Mouse (Mus musculus) right cerebral cortex, adult 18-20 months (tissue): ENCODE results near the gene Gm36176.

Source experiments
- DNase-seq: peaks from one replicate; pipeline ENCODE4 v3.0.0; 2022; ENCODE audit warnings: mixed read lengths

Gm36176 gene

DNA sequence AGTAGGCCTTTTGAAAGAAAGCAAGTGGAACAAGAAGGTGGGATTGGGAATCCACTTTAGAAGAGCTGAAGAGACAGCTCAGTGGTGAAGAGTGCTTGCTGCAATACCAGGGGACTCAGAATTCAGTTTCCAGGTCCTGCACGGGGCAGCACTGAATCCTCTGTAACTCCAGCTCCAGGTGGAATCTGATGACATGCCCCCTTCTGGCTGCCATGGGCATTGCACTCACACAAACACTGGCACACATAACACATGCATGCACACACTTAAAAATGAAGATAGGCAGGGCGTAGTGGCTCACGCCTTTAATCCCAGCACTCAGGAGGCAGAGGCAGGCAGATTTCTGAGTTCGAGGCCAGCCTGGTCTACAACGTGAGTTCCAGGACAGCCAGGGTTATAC, 36.0 kb downstream of the Gm36176 start:
- no peak for DNase-seq

DNA sequence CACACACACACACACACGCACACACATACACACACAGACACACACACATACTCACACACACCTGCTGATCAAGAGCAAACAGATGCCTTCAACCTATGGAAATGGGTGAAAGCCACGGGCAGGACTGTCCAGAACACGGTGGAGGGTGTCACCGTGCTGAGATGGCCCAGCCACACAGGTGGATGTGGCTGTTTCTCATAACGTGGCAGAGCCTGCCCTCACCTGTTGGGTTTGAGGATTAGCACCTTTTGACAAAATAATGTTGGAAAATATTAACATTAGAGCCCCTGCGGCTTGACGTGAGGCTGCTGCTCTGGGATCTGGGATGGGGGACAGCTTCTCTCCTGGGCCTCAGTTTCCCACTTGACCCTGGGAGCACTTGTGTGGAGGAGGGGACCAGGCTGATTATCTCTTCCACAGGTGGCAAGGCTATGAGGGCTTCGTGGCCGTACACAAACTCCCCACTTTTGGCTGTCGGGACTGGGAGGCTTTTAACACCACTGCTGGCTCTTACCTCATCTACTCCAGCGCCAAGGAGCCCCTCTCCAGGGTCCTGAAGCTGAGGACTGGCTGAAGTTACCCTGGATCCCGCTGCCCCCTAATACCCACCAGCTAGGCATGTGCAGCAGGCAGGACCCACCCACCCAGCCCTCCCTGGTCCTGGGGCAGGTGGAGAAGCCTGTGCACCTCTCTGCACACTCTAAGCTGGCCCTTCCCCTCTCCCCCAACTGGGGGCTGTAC, 39.6 kb downstream of the Gm36176 start:
- no peak for DNase-seq

DNA sequence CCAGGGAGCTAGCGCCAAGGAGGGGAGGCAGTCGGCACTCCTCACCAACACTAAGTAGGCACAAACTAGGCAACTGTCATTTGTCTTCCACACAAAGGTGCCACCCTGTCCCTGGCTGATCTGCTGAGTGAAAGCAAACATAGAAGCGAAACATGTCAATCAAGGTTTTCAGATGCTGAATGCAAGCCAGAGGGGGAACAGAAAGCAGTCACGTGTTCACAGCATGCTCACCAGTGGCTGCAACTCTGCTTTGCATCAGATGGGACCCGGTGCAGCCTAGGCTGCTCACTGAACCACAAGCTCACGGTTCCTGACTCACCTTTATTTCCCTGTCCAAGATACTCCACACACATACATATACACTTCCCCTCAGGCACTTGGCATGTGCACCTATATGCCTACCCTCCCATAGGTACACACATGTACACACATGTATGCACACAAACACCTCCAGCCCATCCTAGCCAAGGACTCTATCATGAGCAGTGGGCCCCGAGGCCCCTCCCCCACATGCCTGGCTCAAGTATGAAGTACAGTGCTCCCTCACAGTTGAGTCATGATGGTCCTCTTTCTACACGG, 44.5 kb downstream of the Gm36176 start:
- no peak for DNase-seq

DNA sequence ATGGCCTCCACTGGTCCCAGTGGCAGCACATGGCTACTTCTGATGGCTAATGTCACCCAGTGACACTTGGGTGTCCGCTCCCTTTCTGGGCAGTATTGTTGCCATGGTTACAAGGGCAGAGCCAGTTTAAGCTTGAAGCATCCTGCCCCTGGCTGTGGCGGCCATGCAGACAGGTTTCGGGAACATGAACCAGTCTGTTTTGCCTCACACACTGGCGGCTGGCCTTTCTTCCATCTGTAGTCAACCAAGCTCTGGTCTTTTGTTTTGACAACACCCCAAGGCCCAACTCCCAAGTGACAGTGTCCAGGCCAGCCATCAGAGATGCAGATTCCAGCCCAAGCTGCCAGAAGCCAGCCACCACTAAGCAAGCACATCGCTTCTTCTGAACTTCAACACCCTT, 49.0 kb downstream of the Gm36176 start:
- no peak for DNase-seq
